Mouse (Mus musculus) E14TG2a.4 (cell line): Measurements from ENCODE around the gene Gm20388.

Experiments
- CTCF ChIP-seq: conservative IDR thresholded peaks from 2 replicates; pipeline ENCODE4 v1.5.1; 2014; ENCODE audit warnings: low read length
- NANOG ChIP-seq: IDR thresholded peaks from 2 replicates; pipeline ENCODE4 v1.6.1; 2014; ENCODE audit warnings: borderline replicate concordance, low read length, mixed read lengths
- POU5F1 ChIP-seq: IDR thresholded peaks from 2 replicates; pipeline ENCODE4 v1.6.1; 2014; ENCODE audit warnings: low read length, borderline replicate concordance

DNA sequence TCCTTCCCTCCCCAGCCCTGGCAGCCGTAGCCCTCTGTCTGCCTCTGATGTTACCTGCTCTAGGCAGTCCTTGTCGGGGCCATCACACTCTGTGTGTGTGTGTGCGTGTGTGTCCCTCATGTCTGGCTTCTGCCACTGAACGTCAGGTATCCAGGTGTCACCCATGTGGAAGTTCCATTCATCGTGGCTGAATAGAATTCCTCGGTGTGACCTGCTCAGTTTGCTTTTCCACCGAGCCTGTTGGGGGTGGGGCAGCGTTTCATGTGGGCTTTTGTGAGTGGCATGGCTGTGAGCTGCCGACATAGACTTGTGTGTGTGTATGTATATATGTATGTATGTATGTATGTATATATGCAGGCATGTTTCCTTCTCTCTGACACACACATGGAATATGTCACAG lies 375.2 kb downstream of the Gm20388 start:
- no peak for TF ChIP-seq CTCF
- no peak for TF ChIP-seq POU5F1
- no peak for TF ChIP-seq NANOG
